Mouse (Mus musculus) heart, embryonic 13.5 days (tissue): ENCODE data around the gene St3gal3. TPM values are rescaled to one million over a fixed set of nuclear protein-coding genes. Genes with fewer than 3 reads are reported as not detected.
A peak's percentile ranks its signal among the peaks of the same experiment; 100 is the strongest.

Source experiments
- ATAC-seq: fragments of 200-750 bp; cut with Nextera tagmentation; 2 replicates; pipeline ENCODE4 v1.8.0; 2017; ENCODE audit warnings: moderate TSS enrichment; ENCODE audit not compliant: insufficient number of reproducible peaks, low FRiP score, low TSS enrichment; ENCODE audit errors: extremely low read depth
- H3K27ac ChIP-seq: fragments of 300-500 bp; sonication (generic); replicated peaks from 2 replicates; pipeline ENCODE4 v1.5.1; 2015; ENCODE audit warnings: moderate library complexity, mild to moderate bottlenecking, inconsistent platforms
- H3K27me3 ChIP-seq: fragments of 300-500 bp; sonication (generic); replicated peaks from 2 replicates; pipeline ENCODE4 v1.6.1; 2015; ENCODE audit warnings: mild to moderate bottlenecking, inconsistent platforms
- H3K36me3 ChIP-seq: fragments of 300-500 bp; sonication (generic); 2 replicates; pipeline ENCODE4 v1.6.1; 2015; ENCODE audit warnings: mild to moderate bottlenecking, inconsistent platforms
- H3K4me1 ChIP-seq: fragments of 300-500 bp; sonication (generic); 2 replicates; pipeline ENCODE4 v1.6.1; 2015; ENCODE audit warnings: inconsistent platforms
- H3K4me2 ChIP-seq: fragments of 300-500 bp; sonication (generic); 2 replicates; pipeline ENCODE4 v1.6.1; 2015; ENCODE audit warnings: inconsistent platforms, mild to moderate bottlenecking, moderate library complexity
- H3K4me3 ChIP-seq: fragments of 300-500 bp; sonication (generic); 2 replicates; pipeline ENCODE4 v1.5.1; 2015; ENCODE audit warnings: moderate library complexity, mild to moderate bottlenecking, inconsistent platforms
- H3K9ac ChIP-seq: fragments of 300-500 bp; sonication (generic); 2 replicates; pipeline ENCODE4 v1.6.1; 2015; ENCODE audit warnings: inconsistent platforms, mild to moderate bottlenecking, moderate library complexity
- H3K9me3 ChIP-seq: fragments of 300-500 bp; sonication (generic); 2 replicates; pipeline ENCODE4 v1.6.1; 2016; ENCODE audit warnings: inconsistent platforms
- WGBS: fragments of 180-500 bp; shearing (Covaris S2); methylation state at CpG from one replicate; pipeline ENCODE4 v1.1.7; 2015; ENCODE audit warnings: mixed read lengths; 5-methylcytosine and 5-hydroxymethylcytosine counted together
- polyA plus RNA-seq: library from polyadenylated mRNA; unstranded; fragments of >200 nt; fragmentation: Nextera tagmentation; extraction: Ambion mirVana; gene quantifications from 2 replicates; pipeline ENCODE4 v1.2.1, GENCODE M21; 2015

The St3gal3 gene
- polyA plus RNA-seq, 1 experiment from 2014 or later, result 7.0 TPM

DNA sequence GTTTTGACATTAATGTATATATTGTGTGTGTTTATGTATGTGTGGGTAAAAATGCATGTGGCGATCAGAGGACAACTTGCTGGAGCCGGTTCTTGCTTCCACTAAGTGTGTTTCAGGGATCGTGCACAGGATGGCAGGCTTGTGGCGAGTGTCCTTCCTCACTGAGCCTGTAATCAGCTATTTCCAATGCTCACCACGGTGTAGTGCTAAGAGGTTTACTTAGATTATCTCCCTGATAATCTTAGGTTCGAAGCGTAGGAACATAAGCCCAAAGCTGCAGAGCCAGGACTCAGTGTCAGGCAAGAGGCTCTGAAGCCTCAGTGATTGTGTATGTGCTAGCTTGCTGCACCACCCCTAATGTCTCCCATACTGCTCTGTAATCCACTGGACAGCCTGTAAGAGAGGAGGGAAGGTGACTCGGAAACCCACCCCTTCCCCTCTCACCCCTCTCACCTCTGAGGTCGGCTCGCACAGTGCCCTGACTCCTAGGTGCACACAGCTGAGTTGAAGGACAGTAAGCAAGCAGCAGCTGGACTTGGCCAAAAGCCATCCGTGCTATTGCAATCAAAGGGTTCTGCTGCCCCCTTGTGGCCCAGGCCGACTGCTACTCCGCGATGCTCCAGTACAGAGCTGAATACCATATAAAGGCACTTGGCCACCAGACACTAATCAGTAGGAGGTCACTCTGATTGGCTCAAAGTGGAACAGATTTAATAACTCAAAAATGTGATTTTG is 51.3 kb downstream of the St3gal3 start:
- WGBS, result 28% methylated on average over 14 of the region's 14 CpGs
- no peaks in the 10 kb centered on the region for H3K27me3 ChIP-seq
- H3K36me3 ChIP-seq, result no peaks in the 10 kb centered on the region
- H3K9me3 ChIP-seq, result no peaks in the 10 kb centered on the region
- peak overlapping the region; percentile 26 for H3K4me2 ChIP-seq
- H3K4me1 ChIP-seq, result peaks cover 47% of the 10 kb centered on the region
- H3K27ac ChIP-seq, result no peak overlapping the region
- peak overlapping the region; percentile 48; the same call in 1 of the 2 replicates for H3K9ac ChIP-seq
- peak; percentile 61 for ATAC-seq
- H3K4me3 ChIP-seq, result no peak overlapping the region

DNA sequence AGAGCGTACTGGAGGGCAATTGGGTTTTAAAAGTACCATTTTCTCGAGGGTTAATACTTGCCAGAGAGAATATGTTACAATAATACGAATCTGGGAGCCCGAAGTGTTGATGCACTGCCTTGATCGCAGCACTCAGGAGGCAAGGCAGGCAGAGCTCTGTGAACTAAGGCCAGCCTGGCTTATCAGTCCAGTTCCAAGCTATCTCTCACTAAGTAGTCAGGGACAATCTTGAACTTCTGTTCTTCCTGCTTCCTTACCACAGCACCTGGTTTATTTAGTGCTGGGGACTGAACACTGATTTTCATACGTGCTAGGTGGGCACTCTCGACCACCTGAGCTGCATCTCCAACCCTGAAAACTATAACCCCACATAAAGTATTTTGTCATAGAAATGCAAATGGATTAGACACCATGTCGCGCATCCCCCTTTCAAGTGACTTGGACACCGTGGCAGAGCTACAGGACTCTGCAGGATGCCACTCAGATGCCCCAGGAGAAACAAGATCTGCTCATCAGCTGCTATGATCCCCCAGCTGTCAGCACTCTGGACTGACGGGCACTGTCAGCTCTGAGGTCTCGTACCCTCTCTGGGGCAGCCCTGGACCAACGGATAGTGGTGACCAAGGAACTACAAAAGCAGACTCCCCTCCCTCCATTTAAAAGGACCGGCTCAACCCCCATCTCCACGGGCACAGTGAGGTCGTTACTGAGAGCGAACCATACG is 52.9 kb downstream of the St3gal3 start:
- WGBS, result 73% methylated on average over 18 of the region's 18 CpGs
- no peak overlapping the region for H3K4me3 ChIP-seq
- peaks cover 53% of the 10 kb centered on the region for H3K4me1 ChIP-seq
- no peak overlapping the region for H3K9ac ChIP-seq
- no peaks in the 10 kb centered on the region for H3K27me3 ChIP-seq
- H3K4me2 ChIP-seq, result no peak overlapping the region
- ATAC-seq, result no peak
- no peaks in the 10 kb centered on the region for H3K36me3 ChIP-seq
- H3K27ac ChIP-seq, result no peak overlapping the region
- no peaks in the 10 kb centered on the region for H3K9me3 ChIP-seq

GRCm38 (mm10) chr4:118080481-118080880 is 54.2 kb downstream of the St3gal3 start:
- Histone ChIP-seq H3K36me3 (no peaks in the 10 kb centered on the region), H3K27ac (no peak overlapping the region), H3K27me3 (no peaks in the 10 kb centered on the region), H3K9ac (peak overlapping the region; percentile 17; the same call in 1 of the 2 replicates), H3K9me3 (no peaks in the 10 kb centered on the region), H3K4me1 (peaks cover 53% of the 10 kb centered on the region), H3K4me2 (0 out of 2 replicates have a peak overlapping the region, but pooled peaks have one; percentile 0), H3K4me3 (no peak overlapping the region)
- WGBS, result 26% methylated on average over 8 of the region's 8 CpGs
- no peak for ATAC-seq

DNA sequence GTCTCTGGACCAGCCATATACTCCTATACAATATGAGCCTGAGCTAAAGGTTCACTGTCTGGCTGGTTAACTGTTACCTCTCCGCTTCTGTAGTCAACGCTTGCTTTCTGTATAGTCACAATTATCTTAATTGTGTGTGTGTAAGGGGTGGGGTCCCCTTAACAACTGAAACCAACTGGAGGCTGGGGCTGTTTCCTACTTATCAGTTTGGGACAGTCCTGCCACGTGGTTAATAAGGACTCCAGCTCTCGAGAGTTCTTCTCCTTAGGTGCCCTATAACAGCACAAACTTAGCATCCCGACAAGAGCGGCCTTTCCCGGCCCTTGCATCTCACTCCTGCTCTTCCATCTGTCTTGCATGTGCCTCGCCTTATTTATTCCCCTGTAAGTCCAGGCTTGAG is 55.5 kb downstream of the St3gal3 start:
- Histone ChIP-seq H3K4me1 (peaks cover 42% of the 10 kb centered on the region), H3K36me3 (0 out of 2 replicates have a peak, but pooled peaks cover 2% of the 10 kb centered on the region), H3K4me2 (no peak overlapping the region; the same call in 1 of the 2 replicates), H3K9ac (peak overlapping the region; percentile 30), H3K4me3 (no peak overlapping the region), H3K27me3 (no peaks in the 10 kb centered on the region), H3K9me3 (peaks cover 2% of the 10 kb centered on the region; the same call in 1 of the 2 replicates), H3K27ac (peak overlapping the region; percentile 39; the same call in 1 of the 2 replicates)
- 75% methylated on average over 8 of the region's 8 CpGs for WGBS
- ATAC-seq, result no peak

DNA sequence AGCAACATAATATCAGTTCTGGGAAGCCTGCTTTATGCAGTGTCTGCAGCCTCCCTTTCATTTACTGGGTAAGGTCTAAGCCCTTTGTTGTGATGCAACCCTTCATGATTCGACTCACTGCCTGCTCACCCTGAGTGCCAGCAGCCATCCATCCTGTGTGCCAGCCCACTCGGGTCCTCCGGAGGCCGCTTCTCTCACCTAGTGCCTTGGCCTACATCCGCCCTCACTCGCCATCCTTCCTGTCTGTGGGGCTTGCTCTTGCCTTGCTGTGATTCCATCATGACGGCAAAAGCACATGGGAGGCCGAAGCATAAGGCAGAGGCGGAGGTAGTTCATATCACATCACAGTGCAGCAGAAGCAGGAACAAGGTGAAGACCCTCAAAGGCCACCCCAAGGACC is 56.1 kb downstream of the St3gal3 start:
- ATAC-seq, result no peak
- WGBS, result 87% methylated on average over 9 of the region's 9 CpGs
- H3K9me3 ChIP-seq, result peaks cover 3% of the 10 kb centered on the region; the same call in 1 of the 2 replicates
- H3K4me2 ChIP-seq, result peak overlapping the region; percentile 18; the same call in 1 of the 2 replicates
- H3K9ac ChIP-seq, result no peak overlapping the region; the same call in 1 of the 2 replicates
- no peaks in the 10 kb centered on the region for H3K27me3 ChIP-seq
- H3K36me3 ChIP-seq, result 0 out of 2 replicates have a peak, but pooled peaks cover 5% of the 10 kb centered on the region
- peak overlapping the region; percentile 39; the same call in 1 of the 2 replicates for H3K27ac ChIP-seq
- H3K4me1 ChIP-seq, result peaks cover 37% of the 10 kb centered on the region
- H3K4me3 ChIP-seq, result no peak overlapping the region

DNA sequence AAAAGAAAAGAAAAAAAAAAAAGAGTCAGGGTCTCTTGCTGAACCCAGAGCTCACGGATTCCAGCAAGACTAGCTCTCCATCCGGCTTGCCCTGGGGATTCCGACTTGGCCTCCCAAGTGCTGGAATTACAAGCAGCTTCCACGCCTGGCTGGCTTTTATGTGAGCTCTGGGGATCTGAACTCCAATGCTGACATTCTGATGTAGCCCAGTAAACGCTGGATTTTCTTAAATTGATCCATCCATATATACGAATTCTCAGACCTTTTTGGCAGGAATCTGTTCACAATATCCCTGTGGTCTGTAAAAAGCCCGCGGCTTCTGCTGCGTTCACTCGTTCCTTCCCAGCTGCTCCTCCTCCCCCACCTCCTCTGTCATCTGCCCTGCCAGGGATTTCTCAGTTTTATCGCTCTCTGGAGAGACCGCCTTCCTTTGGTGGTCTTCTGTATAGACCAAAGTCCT is 57.4 kb downstream of the St3gal3 start:
- Histone ChIP-seq H3K9ac (no peak overlapping the region), H3K9me3 (peaks cover 3% of the 10 kb centered on the region; the same call in 1 of the 2 replicates), H3K36me3 (0 out of 2 replicates have a peak, but pooled peaks cover 5% of the 10 kb centered on the region), H3K27me3 (no peaks in the 10 kb centered on the region), H3K4me1 (peaks cover 36% of the 10 kb centered on the region), H3K4me3 (no peak overlapping the region), H3K27ac (no peak overlapping the region), H3K4me2 (no peak overlapping the region)
- no peak for ATAC-seq
- WGBS, result 52% methylated on average over 12 of the region's 12 CpGs

- 75% methylated on average over 1 of the region's 1 CpGs for WGBS
- H3K4me3 ChIP-seq, result no peak overlapping the region
- H3K36me3 ChIP-seq, result 0 out of 2 replicates have a peak, but pooled peaks cover 5% of the 10 kb centered on the region
- no peak overlapping the region for H3K9ac ChIP-seq
- H3K4me2 ChIP-seq, result no peak overlapping the region
- H3K27me3 ChIP-seq, result no peaks in the 10 kb centered on the region
- no peak for ATAC-seq
- H3K27ac ChIP-seq, result no peak overlapping the region
- peaks cover 3% of the 10 kb centered on the region; the same call in 1 of the 2 replicates for H3K9me3 ChIP-seq
- peaks cover 39% of the 10 kb centered on the region for H3K4me1 ChIP-seq
These were observed 58.1 kb downstream of the St3gal3 start for GRCm38 (mm10) chr4:118076648-118077047.

DNA sequence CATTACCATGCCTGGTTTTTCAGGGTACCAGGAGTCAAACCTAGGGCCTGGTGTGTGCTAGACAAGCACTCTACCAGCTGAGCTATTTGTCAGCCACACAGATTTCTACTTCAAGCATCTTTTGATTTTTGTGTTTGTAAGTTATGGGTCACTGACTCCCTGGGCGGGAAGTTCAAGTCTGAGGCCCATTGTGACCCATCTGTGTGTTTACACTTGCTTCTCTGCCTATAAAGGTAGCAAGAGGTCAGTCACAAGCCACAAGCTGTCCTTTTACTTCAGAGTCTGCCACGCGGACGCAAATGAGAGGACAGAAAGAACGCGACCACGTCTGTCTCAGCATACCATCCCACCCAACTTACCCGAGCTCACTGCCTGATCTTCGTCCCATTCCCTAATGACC is 59.4 kb downstream of the St3gal3 start:
- no peak for ATAC-seq

GRCm38 (mm10) chr4:118074236-118074635 is 60.5 kb downstream of the St3gal3 start:
- Histone ChIP-seq H3K27me3 (no peaks in the 10 kb centered on the region), H3K4me2 (no peak overlapping the region), H3K36me3 (0 out of 2 replicates have a peak, but pooled peaks cover 5% of the 10 kb centered on the region), H3K27ac (no peak overlapping the region), H3K4me3 (no peak overlapping the region), H3K4me1 (peaks cover 19% of the 10 kb centered on the region), H3K9ac (no peak overlapping the region), H3K9me3 (peaks cover 3% of the 10 kb centered on the region; the same call in 1 of the 2 replicates)
- ATAC-seq, result no peak
- 76% methylated on average over 4 of the region's 4 CpGs for WGBS

More for the DNA sequence above, 59.4 kb downstream of the St3gal3 start:
- Histone ChIP-seq H3K36me3 (0 out of 2 replicates have a peak, but pooled peaks cover 5% of the 10 kb centered on the region), H3K4me3 (no peak overlapping the region), H3K4me1 (peaks cover 29% of the 10 kb centered on the region), H3K9me3 (peaks cover 3% of the 10 kb centered on the region; the same call in 1 of the 2 replicates), H3K27me3 (no peaks in the 10 kb centered on the region), H3K27ac (no peak overlapping the region), H3K9ac (no peak overlapping the region), H3K4me2 (no peak overlapping the region)
- WGBS, result 92% methylated on average over 9 of the region's 9 CpGs

- WGBS, result 69% methylated on average over 6 of the region's 6 CpGs
- 0 out of 2 replicates have a peak, but pooled peaks cover 5% of the 10 kb centered on the region for H3K36me3 ChIP-seq
- no peak overlapping the region for H3K4me2 ChIP-seq
- ATAC-seq, result no peak
- H3K9ac ChIP-seq, result no peak overlapping the region
- H3K27me3 ChIP-seq, result no peaks in the 10 kb centered on the region
- H3K4me1 ChIP-seq, result peaks cover 19% of the 10 kb centered on the region
- H3K27ac ChIP-seq, result no peak overlapping the region
- H3K4me3 ChIP-seq, result no peak overlapping the region
- H3K9me3 ChIP-seq, result peaks cover 3% of the 10 kb centered on the region; the same call in 1 of the 2 replicates
These were observed 61.6 kb downstream of the St3gal3 start for GRCm38 (mm10) chr4:118073128-118073527.

- WGBS, result 75% methylated on average over 7 of the region's 7 CpGs
- H3K9ac ChIP-seq, result no peak overlapping the region
- H3K27me3 ChIP-seq, result no peaks in the 10 kb centered on the region
- H3K4me1 ChIP-seq, result peaks cover 13% of the 10 kb centered on the region
- no peak for ATAC-seq
- peaks cover 3% of the 10 kb centered on the region; the same call in 1 of the 2 replicates for H3K9me3 ChIP-seq
- H3K4me3 ChIP-seq, result no peak overlapping the region
- no peak overlapping the region for H3K4me2 ChIP-seq
- 0 out of 2 replicates have a peak, but pooled peaks cover 5% of the 10 kb centered on the region for H3K36me3 ChIP-seq
- no peak overlapping the region for H3K27ac ChIP-seq
These were observed 62.8 kb downstream of the St3gal3 start for GRCm38 (mm10) chr4:118071891-118072290.
